Mouse (Mus musculus): ENCODE measurements around the gene Sh3pxd2b. TPM values are rescaled to one million over a fixed set of nuclear protein-coding genes. Genes with fewer than 3 reads are reported as not detected.

Gene Sh3pxd2b
- total and polyA plus RNA-seq, 3 experiments, result 2.4 to 13.2 (median 6.7) TPM

DNA sequence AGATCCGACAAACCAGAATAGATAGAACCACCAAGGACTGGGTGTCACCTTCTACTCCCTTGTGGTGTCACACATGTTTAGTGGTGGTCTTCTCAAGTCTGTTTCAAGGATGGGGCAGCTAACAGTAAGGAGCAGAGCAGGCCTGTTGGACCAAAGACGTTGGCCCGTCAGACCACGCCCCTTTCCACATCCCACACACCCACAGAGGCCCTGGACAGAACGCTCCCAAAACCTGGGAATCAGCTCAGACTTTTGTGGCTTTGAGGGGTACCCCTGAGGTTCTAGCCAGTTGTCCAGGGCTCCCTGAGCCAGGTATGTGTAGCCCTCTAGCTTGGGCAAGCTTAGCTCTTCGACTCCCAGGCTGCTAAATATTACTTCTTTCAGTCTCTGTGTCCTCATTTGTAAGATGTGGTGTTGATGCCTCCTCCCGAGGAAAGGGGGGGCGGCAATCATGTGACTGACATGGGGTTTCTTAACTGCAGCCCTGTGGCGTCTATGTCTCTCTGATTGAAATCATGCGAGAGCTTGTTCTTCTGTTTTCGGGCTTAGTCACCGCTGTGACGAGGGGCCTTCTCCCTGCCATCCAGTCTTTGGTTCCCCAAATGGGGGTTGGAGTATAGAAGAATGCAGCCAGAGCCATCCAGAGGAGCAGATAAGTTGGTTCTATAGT lies 1.8 kb downstream of the Sh3pxd2b start:
- dilution Hi-C loops (cut with MboI; ENCODE audit: extremely low pct_ligation_motif_present, extremely low pct_unique_long_range_greater_than_20kb, low sequenced_read_pairs), result no loop called here
- no peaks in the 10 kb centered on the region for H3K79me2 ChIP-seq (replicated peaks; ENCODE audit: control insufficient read depth, extremely low read depth, insufficient read depth, poor library complexity, severe bottlenecking)
- H3K4me1 ChIP-seq (ENCODE audit: control insufficient read depth in 1 of 2, insufficient read depth in 2 of 2), result peaks cover 10 to 37% of the 10 kb centered on the region in 2 experiments
- in situ Hi-C loops (cut with MboI; ENCODE audit: low pct_ligation_motif_present, low pct_unique_long_range_greater_than_20kb, low sequenced_read_pairs), result no loop called here
- H3K9me3 ChIP-seq (replicated peaks; ENCODE audit: low read length), result peaks cover 2% of the 10 kb centered on the region
- H3K27ac ChIP-seq (ENCODE audit: insufficient read depth, low read depth), result peak overlapping the region; percentile 5; the same call in 1 of the 2 replicates
- peak overlapping the region in 2 of 3 experiments; percentile 13 to 22 for H3K4me3 ChIP-seq (replicated peaks in 1 of 3; ENCODE audit: low read depth in 2 of 3, low read length in 2 of 3, poor library complexity in 1 of 3)
- 0 out of 2 replicates have a peak overlapping the region, but pooled peaks have one; percentile 8 for H3K9ac ChIP-seq (ENCODE audit: insufficient read depth, low read depth)
- peaks cover 0 to 35% of the 10 kb centered on the region in 2 experiments for H3K36me3 ChIP-seq (replicated peaks in 1 of 2; ENCODE audit: control insufficient read depth in 1 of 2, insufficient read depth in 1 of 2, low read length in 1 of 2)
- H3K27me3 ChIP-seq (replicated peaks), result peaks cover 28% of the 10 kb centered on the region
- peak overlapping the region; percentile 58 for H3K4me2 ChIP-seq (ENCODE audit: insufficient read depth, low read depth, poor library complexity, severe bottlenecking)
- peak; percentile 63 for DNase-seq (ENCODE audit: extremely low read depth)
- TF ChIP-seq POLR2A (IDR thresholded peaks at IDR 0.05; ENCODE audit: low read depth, low read length) (no peak), IRF4 (IDR thresholded peaks at IDR 0.05; ENCODE audit: low read depth, low read length) (peak; percentile 56), USF1 (IDR thresholded peaks at IDR 0.05; ENCODE audit: low read depth, low read length) (peak; percentile 60), MAX (IDR thresholded peaks at IDR 0.05; ENCODE audit: low read length) (peak; percentile 35; the same call in 1 of the 2 replicates), CHD1 (IDR thresholded peaks at IDR 0.05; ENCODE audit: low read depth, low read length) (no peak; the same call in 1 of the 2 replicates), SMC3 (IDR thresholded peaks at IDR 0.05; ENCODE audit: low read depth, low read length) (no peak), MEF2A (IDR thresholded peaks at IDR 0.05; ENCODE audit: borderline replicate concordance, low read depth, low read length) (no peak), ZNF384 (IDR thresholded peaks at IDR 0.05; ENCODE audit: low read depth, low read length) (no peak), KAT2A (IDR thresholded peaks at IDR 0.05; ENCODE audit: insufficient replicate concordance, low read length) (no peak), NELFE (IDR thresholded peaks at IDR 0.05; ENCODE audit: low read depth, low read length) (0 out of 2 replicates have a peak, but pooled peaks have one; percentile 16), CTCF (conservative IDR thresholded peaks at IDR 0.05 in 1 of 2, IDR thresholded peaks at IDR 0.05 in 1 of 2; ENCODE audit: low read depth in 2 of 2, low read length in 2 of 2) (no peak), ZKSCAN1 (IDR thresholded peaks at IDR 0.05; ENCODE audit: borderline replicate concordance, low read depth, low read length) (no peak), SIN3A (IDR thresholded peaks at IDR 0.05; ENCODE audit: low read length) (0 out of 2 replicates have a peak, but pooled peaks have one; percentile 30), GABPA (IDR thresholded peaks at IDR 0.05; ENCODE audit: insufficient replicate concordance, low read depth, low read length) (no peak), USF2 (conservative IDR thresholded peaks at IDR 0.05; ENCODE audit: low read depth, low read length) (0 out of 2 replicates have a peak, but pooled peaks have one; percentile 30), RCOR1 (conservative IDR thresholded peaks at IDR 0.05; ENCODE audit: low read depth, low read length) (0 out of 2 replicates have a peak, but pooled peaks have one; percentile 19), CHD2 (IDR thresholded peaks at IDR 0.05; ENCODE audit: low read length) (0 out of 2 replicates have a peak, but pooled peaks have one; percentile 36), RAD21 (IDR thresholded peaks at IDR 0.05; ENCODE audit: low read depth, low read length) (no peak), BHLHE40 (IDR thresholded peaks at IDR 0.05; ENCODE audit: low read depth, low read length) (peak; percentile 64), ZC3H11A (IDR thresholded peaks at IDR 0.05; ENCODE audit: low read depth, low read length) (no peak), EP300 (IDR thresholded peaks at IDR 0.05; ENCODE audit: low read length) (peak; percentile 18; the same call in 1 of the 2 replicates), UBTF (IDR thresholded peaks at IDR 0.05; ENCODE audit: low read depth, low read length) (0 out of 2 replicates have a peak, but pooled peaks have one; percentile 42), MYC (IDR thresholded peaks at IDR 0.05; ENCODE audit: low read depth, low read length) (no peak), ETS1 (conservative IDR thresholded peaks at IDR 0.05; ENCODE audit: low read depth, low read length) (peak; percentile 35; the same call in 1 of the 2 replicates), ZMIZ1 (IDR thresholded peaks at IDR 0.05; ENCODE audit: low read depth, low read length) (no peak), ELF1 (IDR thresholded peaks at IDR 0.05; ENCODE audit: low read depth, low read length) (no peak), E2F4 (IDR thresholded peaks at IDR 0.05; ENCODE audit: insufficient replicate concordance, low read depth, low read length) (no peak), JUND (conservative IDR thresholded peaks at IDR 0.05; ENCODE audit: low read depth, low read length) (no peak), TCF12 (IDR thresholded peaks at IDR 0.05; ENCODE audit: low read depth, low read length) (no peak), MXI1 (IDR thresholded peaks at IDR 0.05; ENCODE audit: low read depth, low read length) (no peak), JUN (IDR thresholded peaks at IDR 0.05; ENCODE audit: insufficient read depth, low read depth, low read length) (no peak), TBP (conservative IDR thresholded peaks at IDR 0.05; ENCODE audit: low read depth, low read length) (no peak), HCFC1 (IDR thresholded peaks at IDR 0.05; ENCODE audit: low read depth, low read length) (no peak), PAX5 (IDR thresholded peaks at IDR 0.05; ENCODE audit: low read length) (no peak), POLR2AphosphoS2 (IDR thresholded peaks at IDR 0.05; ENCODE audit: low read depth, low read length) (no peak), MAZ (IDR thresholded peaks at IDR 0.05; ENCODE audit: low read depth, low read length) (peak; percentile 67), NRF1 (IDR thresholded peaks at IDR 0.05; ENCODE audit: low read depth, low read length) (no peak), MAFK (IDR thresholded peaks at IDR 0.05; ENCODE audit: insufficient replicate concordance, low read length) (no peak)
